Mouse (Mus musculus): ENCODE measurements around the gene Mrgpra6.

GRCm38 (mm10) chr7:47157743-47158142 lies 47.0 kb downstream of the Mrgpra6 start:
- TF ChIP-seq POLR2A (IDR thresholded peaks at IDR 0.05; ENCODE audit: insufficient read depth, low read depth, low read length), result no peak
- no peak for TF ChIP-seq EP300 (IDR thresholded peaks at IDR 0.05; ENCODE audit: insufficient read depth, low read depth, low read length)
- no peak for TF ChIP-seq CTCF (IDR thresholded peaks at IDR 0.05)

All from heart, adult 2 months (tissue).